Comparison of ENCODE assay signal across 10 mouse cellular contexts in the genomic region with DNA sequence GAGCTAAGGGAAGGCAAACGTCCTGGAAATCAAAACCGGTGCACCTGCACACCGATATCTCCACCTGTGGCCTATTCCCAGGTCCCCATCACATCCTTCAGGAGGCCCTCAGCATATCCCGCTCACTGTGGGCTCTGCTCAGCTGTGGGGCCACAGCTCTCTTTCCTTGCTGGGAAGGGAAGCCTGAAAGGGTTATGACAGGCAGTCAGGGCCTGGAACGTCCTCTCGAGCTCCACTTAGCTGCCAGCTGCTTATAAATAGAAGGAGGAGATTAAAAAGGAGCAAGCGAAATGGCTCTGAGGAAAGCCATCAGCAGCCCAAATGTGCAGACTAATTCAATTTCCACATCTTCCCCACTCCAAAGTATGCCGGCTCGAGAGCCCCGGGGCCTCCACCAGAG.
DNase-seq lines count a peak whose midpoint lies in the region; ATAC-seq and TF ChIP-seq lines count a peak whose summit lies in the region.
"Had no signal": no experiment of that assay in that cellular context is flagged by ENCODE, and none has a peak within 500 bp of the region (broad histone marks: within the 10 kb centered on the region; RNA-seq: fewer than 3 reads in every experiment).

No protein-coding gene starts in this region.

- no peaks in the 10 kb centered on the region for H3K9me3 ChIP-seq in embryonic facial prominence, embryonic 10.5 days
- H3K9me3 ChIP-seq in heart, embryonic 13.5 days: no peaks in the 10 kb centered on the region
- H3K9me3 ChIP-seq in hindbrain, postnatal 0 days (ENCODE audit: low read length): no peaks in the 10 kb centered on the region
- H3K9me3 ChIP-seq: liver, embryonic 13.5 days had no signal

- H3K4me2 ChIP-seq in heart, embryonic 13.5 days: no peak overlapping the region
- H3K4me2 ChIP-seq in hindbrain, postnatal 0 days (ENCODE audit: low read depth, low read length): no peak overlapping the region
- H3K4me2 ChIP-seq: liver, embryonic 13.5 days had no signal

- ATAC-seq in heart, embryonic 13.5 days (ENCODE audit: extremely low read depth, insufficient number of reproducible peaks, low FRiP score, low TSS enrichment): no peak
- ATAC-seq in hindbrain, postnatal 0 days: no peak
- ATAC-seq: activated CD4-positive, CD25-positive, alpha-beta regulatory T cell, adult 4 months had no signal

- H3K36me3 ChIP-seq in embryonic facial prominence, embryonic 10.5 days (replicated peaks): no peaks in the 10 kb centered on the region
- H3K36me3 ChIP-seq in heart, embryonic 13.5 days: no peaks in the 10 kb centered on the region
- H3K36me3 ChIP-seq in hindbrain, postnatal 0 days (ENCODE audit: insufficient read depth, low read length): no peaks in the 10 kb centered on the region
- H3K36me3 ChIP-seq: liver, embryonic 13.5 days had no signal

- WGBS in embryonic facial prominence, embryonic 10.5 days: 79% methylated on average over 10 of the region's 10 CpGs
- 48% methylated on average over 10 of the region's 10 CpGs for WGBS in heart, embryonic 13.5 days
- 66% methylated on average over 10 of the region's 10 CpGs for WGBS in hindbrain, postnatal 0 days

- no peaks in the 10 kb centered on the region for H3K27me3 ChIP-seq in embryonic facial prominence, embryonic 10.5 days (replicated peaks; ENCODE audit: low read depth, poor library complexity, severe bottlenecking)
- H3K27me3 ChIP-seq in heart, embryonic 13.5 days (replicated peaks): 0 out of 2 replicates have a peak, but pooled peaks cover 6% of the 10 kb centered on the region
- no peaks in the 10 kb centered on the region for H3K27me3 ChIP-seq in hindbrain, postnatal 0 days (ENCODE audit: insufficient read depth, low read length)
- H3K27me3 ChIP-seq: liver, embryonic 13.5 days had no signal

- DNase-seq in heart, adult 18-20 months: peak; percentile 33 to 46
- no peak for DNase-seq in heart, postnatal 25 days (ENCODE audit: low spot score)
- DNase-seq in embryonic facial prominence, embryonic 10.5 days (ENCODE audit: low spot score): no peak
- DNase-seq in hindbrain, postnatal 0 days (ENCODE audit: low spot score): peak; percentile 25
- DNase-seq in ovary, postnatal 14 days (ENCODE audit: low spot score): no peak
- DNase-seq in kidney, postnatal 25 days: no peak
- DNase-seq in layer of hippocampus, postnatal 25 days (ENCODE audit: extremely low spot score in 1 of 2, low spot score in 1 of 2): no peak

- no peak overlapping the region for H3K4me3 ChIP-seq in embryonic facial prominence, embryonic 10.5 days
- no peak overlapping the region for H3K4me3 ChIP-seq in heart, embryonic 13.5 days
- H3K4me3 ChIP-seq in hindbrain, postnatal 0 days (ENCODE audit: low read length): no peak overlapping the region
- H3K4me3 ChIP-seq: liver, embryonic 13.5 days had no signal

- intact Hi-C loops in heart, postnatal 25 days (cut with DNase I): loop anchor here (2.0 kb wide), 1 partner anchor 74 kb away; no protein-coding TSS in a partner anchor

- TF ChIP-seq CTCF in hindbrain, postnatal 0 days (IDR thresholded peaks at IDR 0.05; ENCODE audit: low read depth): no peak

- peaks cover 15% of the 10 kb centered on the region for H3K4me1 ChIP-seq in embryonic facial prominence, embryonic 10.5 days
- H3K4me1 ChIP-seq in heart, embryonic 13.5 days: peaks cover 34% of the 10 kb centered on the region
- no peaks in the 10 kb centered on the region for H3K4me1 ChIP-seq in hindbrain, postnatal 0 days (ENCODE audit: insufficient read depth, low read length)
- H3K4me1 ChIP-seq: liver, embryonic 13.5 days had no signal

- H3K9ac ChIP-seq in heart, embryonic 13.5 days: no peak overlapping the region; the same call in 1 of the 2 replicates
- H3K9ac ChIP-seq in hindbrain, postnatal 0 days (replicated peaks; ENCODE audit: low read length): no peak overlapping the region
- H3K9ac ChIP-seq: liver, embryonic 13.5 days had no signal

- H3K27ac ChIP-seq in embryonic facial prominence, embryonic 10.5 days (replicated peaks): 0 out of 2 replicates have a peak overlapping the region, but pooled peaks have one; percentile 35
- H3K27ac ChIP-seq in heart, embryonic 13.5 days (replicated peaks): peak overlapping the region; percentile 55
- peak overlapping the region; percentile 48; the same call in 1 of the 2 replicates for H3K27ac ChIP-seq in hindbrain, postnatal 0 days
- H3K27ac ChIP-seq: liver, embryonic 13.5 days had no signal

Comparison
In these comparisons a context has a peak if more than half of its experiments do, and no peak if none do; other contexts are left out.
1. DNase-seq: peak in heart, adult 18-20 months (2 of 2) and hindbrain, postnatal 0 days (single experiment); none in heart, postnatal 25 days (single experiment), embryonic facial prominence, embryonic 10.5 days (single experiment), ovary, postnatal 14 days (single experiment), kidney, postnatal 25 days (0 of 2) and layer of hippocampus, postnatal 25 days (0 of 2).
2. Peak in every context shown above with its lines, with median percentiles within 50 percentile points of each other: H3K27ac ChIP-seq.